Mouse (Mus musculus) MEL (cell line): ENCODE measurements around the gene Sh3gl3. TPM values are rescaled to one million over a fixed set of nuclear protein-coding genes. Genes with fewer than 3 reads are reported as not detected.

Experiments
- DNase-seq: peaks from one replicate; pipeline ENCODE4 v3.0.0; 2011; ENCODE audit warnings: low read depth, low spot score
- H3K27ac ChIP-seq: 2 replicates; pipeline ENCODE4 v1.5.1; 2012; ENCODE audit warnings: low read depth, mild to moderate bottlenecking, control low read depth, low read length, moderate library complexity; ENCODE audit not compliant: control insufficient read depth
- H3K27me3 ChIP-seq, 2 experiments: fragments of 150-350 bp in 1 of 2; sonication (generic) in 1 of 2; 2 replicates each; pipeline ENCODE4 v1.6.1; 2012; ENCODE audit warnings: low read length in 2 of 2, mild to moderate bottlenecking in 2 of 2, improper control_type of control experiment in 1 of 2, moderate library complexity in 1 of 2; ENCODE audit not compliant: insufficient read depth in 2 of 2, control insufficient read depth in 1 of 2
- H3K36me3 ChIP-seq, 2 experiments: 2 replicates each; pipeline ENCODE4 v1.6.1; 2012 to 2014; ENCODE audit warnings: low read length in 2 of 2, improper control_type of control experiment in 1 of 2, inconsistent platforms in 1 of 2, mild to moderate bottlenecking in 1 of 2; ENCODE audit not compliant: insufficient read depth in 2 of 2, control insufficient read depth in 1 of 2
- H3K4me1 ChIP-seq, 2 experiments: fragments of 150-350 bp in 1 of 2; sonication (generic) in 1 of 2; 2 replicates each; pipeline ENCODE4 v1.6.1; 2012; ENCODE audit warnings: low read length in 2 of 2, improper control_type of control experiment in 1 of 2, mild to moderate bottlenecking in 1 of 2; ENCODE audit not compliant: insufficient read depth in 2 of 2, control insufficient read depth in 1 of 2
- H3K4me3 ChIP-seq, 2 experiments: fragments of 150-350 bp in 1 of 2; sonication (generic) in 1 of 2; 2 replicates each; pipeline ENCODE4 v1.5.1; 2012; ENCODE audit warnings: low read depth in 2 of 2, low read length in 2 of 2, mild to moderate bottlenecking in 2 of 2, moderate library complexity in 2 of 2, control low read depth in 1 of 2, improper control_type of control experiment in 1 of 2; ENCODE audit not compliant: control insufficient read depth in 1 of 2, insufficient read depth in 1 of 2
- H3K79me2 ChIP-seq: 2 replicates; pipeline ENCODE4 v1.6.1; 2012; ENCODE audit warnings: mild to moderate bottlenecking, low read length, moderate library complexity; ENCODE audit not compliant: control insufficient read depth, poor library complexity, insufficient read depth
- H3K9ac ChIP-seq: 2 replicates; pipeline ENCODE4 v1.6.1; 2012; ENCODE audit warnings: low read depth, mild to moderate bottlenecking, control low read depth, low read length, moderate library complexity; ENCODE audit not compliant: control insufficient read depth, poor library complexity, severe bottlenecking
- H3K9me3 ChIP-seq: fragments of 150-350 bp; sonication (generic); replicated peaks from 2 replicates; pipeline ENCODE4 v1.6.1; 2012; ENCODE audit warnings: mild to moderate bottlenecking, low read length, improper control_type of control experiment, moderate library complexity; ENCODE audit not compliant: insufficient read depth
- CHD2 ChIP-seq: IDR thresholded peaks from 2 replicates; pipeline ENCODE4 v1.6.1; 2011; ENCODE audit warnings: low read length, improper control_type of control experiment
- CTCF ChIP-seq, 3 experiments: IDR thresholded peaks in 2 of 3; conservative IDR thresholded peaks in 1 of 3; 2 replicates each; pipeline ENCODE4 v1.5.1; 2011 to 2012; ENCODE audit warnings: low read length in 3 of 3, low read depth in 2 of 3, mild to moderate bottlenecking in 2 of 3, improper control_type of control experiment in 1 of 3, inconsistent platforms in 1 of 3, mixed read lengths in 1 of 3, moderate library complexity in 1 of 3; ENCODE audit not compliant: control insufficient read depth in 1 of 3, insufficient read depth in 1 of 3, poor library complexity in 1 of 3, severe bottlenecking in 1 of 3
- E2F4 ChIP-seq: IDR thresholded peaks from 2 replicates; pipeline ENCODE4 v1.6.1; 2011; ENCODE audit warnings: low read depth, low read length, improper control_type of control experiment, borderline replicate concordance
- ELF1 ChIP-seq: IDR thresholded peaks from 2 replicates; pipeline ENCODE4 v1.6.1; 2014; ENCODE audit warnings: low read depth, mild to moderate bottlenecking, inconsistent platforms, low read length, improper control_type of control experiment, moderate library complexity
- EP300 ChIP-seq, 2 experiments: IDR thresholded peaks; 2 replicates each; pipeline ENCODE4 v1.6.1; 2011; ENCODE audit warnings: improper control_type of control experiment in 2 of 2, low read length in 2 of 2, low read depth in 1 of 2, mild to moderate bottlenecking in 1 of 2
- HCFC1 ChIP-seq: IDR thresholded peaks from 2 replicates; pipeline ENCODE4 v1.6.1; 2012; ENCODE audit warnings: low read depth, mild to moderate bottlenecking, inconsistent platforms, low read length, improper control_type of control experiment, moderate library complexity
- MAFK ChIP-seq: IDR thresholded peaks from 2 replicates; pipeline ENCODE4 v1.6.1; 2011; ENCODE audit warnings: low read depth, mild to moderate bottlenecking, low read length, improper control_type of control experiment, borderline replicate concordance
- MXI1 ChIP-seq: IDR thresholded peaks from 2 replicates; pipeline ENCODE4 v1.6.1; 2011; ENCODE audit warnings: mild to moderate bottlenecking, low read depth, low read length, improper control_type of control experiment
- NRF1 ChIP-seq: IDR thresholded peaks from 2 replicates; pipeline ENCODE4 v1.6.1; 2014; ENCODE audit warnings: low read depth, mild to moderate bottlenecking, inconsistent platforms, low read length, improper control_type of control experiment, moderate library complexity; ENCODE audit not compliant: poor library complexity, insufficient read depth, severe bottlenecking
- POLR2AphosphoS2 ChIP-seq: IDR thresholded peaks from 2 replicates; pipeline ENCODE4 v1.6.1; 2011; ENCODE audit warnings: low read length, improper control_type of control experiment
- RAD21 ChIP-seq: IDR thresholded peaks from 2 replicates; pipeline ENCODE4 v1.6.1; 2011; ENCODE audit warnings: mild to moderate bottlenecking, low read depth, low read length, improper control_type of control experiment
- SMC3 ChIP-seq: IDR thresholded peaks from 2 replicates; pipeline ENCODE4 v1.6.1; 2011; ENCODE audit warnings: low read depth, low read length, improper control_type of control experiment
- TCF12 ChIP-seq: IDR thresholded peaks from 2 replicates; pipeline ENCODE4 v1.6.1; 2014; ENCODE audit warnings: low read depth, mild to moderate bottlenecking, inconsistent platforms, low read length, improper control_type of control experiment, moderate library complexity
- USF1 ChIP-seq: IDR thresholded peaks from 2 replicates; pipeline ENCODE4 v1.6.1; 2014; ENCODE audit warnings: low read depth, mild to moderate bottlenecking, inconsistent platforms, low read length, improper control_type of control experiment, moderate library complexity
- USF2 ChIP-seq, 2 experiments: IDR thresholded peaks; 2 replicates each; pipeline ENCODE4 v1.6.1; 2011 to 2012; ENCODE audit warnings: improper control_type of control experiment in 2 of 2, low read length in 2 of 2, borderline replicate concordance in 1 of 2, inconsistent platforms in 1 of 2, low read depth in 1 of 2, mild to moderate bottlenecking in 1 of 2; ENCODE audit not compliant: insufficient read depth in 1 of 2
- ZMIZ1 ChIP-seq: IDR thresholded peaks from 2 replicates; pipeline ENCODE4 v1.6.1; 2012; ENCODE audit warnings: low read depth, mild to moderate bottlenecking, inconsistent platforms, low read length, improper control_type of control experiment, moderate library complexity
- polyA plus RNA-seq, 2 experiments: library from polyadenylated mRNA; stranded (reverse) in 1 of 2; unstranded in 1 of 2; fragments of >175 nt in 1 of 2; fragments of >200 nt in 1 of 2; gene quantifications; 2 replicates each; pipeline versions ENCODE4 v1.2.1 to v1.2.4; 2012; ENCODE audit warnings: low replicate concordance in 2 of 2, low read depth in 1 of 2; ENCODE audit not compliant: insufficient read length in 2 of 2, insufficient read depth in 1 of 2, missing spikeins in 1 of 2
- total RNA-seq: library from RNA; depleted of rRNA; stranded (reverse); fragments of 300-350 nt; gene quantifications from 2 replicates; pipeline ENCODE4 v1.2.3, GENCODE M21; 2012

Sh3gl3 gene
- total and polyA plus RNA-seq, 3 experiments, result not detected

- Histone ChIP-seq H3K4me3 (no peak overlapping the region), H3K4me1 (no peaks in the 10 kb centered on the region), H3K27me3 (no peaks in the 10 kb centered on the region; a peak in 1 of 4 replicates), H3K36me3 (no peaks in the 10 kb centered on the region), H3K79me2 (no peaks in the 10 kb centered on the region), H3K9ac (no peak overlapping the region), H3K9me3 (no peaks in the 10 kb centered on the region), H3K27ac (no peak overlapping the region)
- no peak for TF ChIP-seq POLR2AphosphoS2
- DNase-seq, result no peak
These were observed 108.8 kb downstream of the Sh3gl3 start for GRCm38 (mm10) chr7:82282464-82282863.

GRCm38 (mm10) chr7:82287242-82287641 is 113.6 kb downstream of the Sh3gl3 start:
- Histone ChIP-seq H3K9me3 (no peaks in the 10 kb centered on the region), H3K79me2 (no peaks in the 10 kb centered on the region), H3K27me3 (no peaks in the 10 kb centered on the region; a peak in 1 of 4 replicates), H3K4me1 (no peaks in the 10 kb centered on the region), H3K36me3 (no peaks in the 10 kb centered on the region), H3K9ac (no peak overlapping the region), H3K4me3 (no peak overlapping the region)
- peak; percentile 7 for DNase-seq
- no peak for TF ChIP-seq CHD2
- TF ChIP-seq NRF1, result no peak
- no peak for TF ChIP-seq ELF1
- no peak for TF ChIP-seq EP300 (IDR thresholded peaks at IDR 0.05; ENCODE audit: low read depth in 1 of 2, low read length in 2 of 2)
- peak; percentile 14 to 30 (median 27); a peak in 2 of 6 replicates for TF ChIP-seq CTCF (IDR thresholded peaks at IDR 0.05 in 2 of 3, conservative IDR thresholded peaks at IDR 0.05 in 1 of 3; ENCODE audit: control insufficient read depth in 1 of 3, insufficient read depth in 1 of 3, low read depth in 2 of 3, low read length in 3 of 3, poor library complexity in 1 of 3, severe bottlenecking in 1 of 3)
- TF ChIP-seq, all 39 proteins: peak for 1
- H3K27ac ChIP-seq, result no peak overlapping the region

GRCm38 (mm10) chr7:82293441-82293840 is 119.8 kb downstream of the Sh3gl3 start:
- Histone ChIP-seq H3K4me3 (no peak overlapping the region), H3K9ac (no peak overlapping the region), H3K36me3 (no peaks in the 10 kb centered on the region), H3K27me3 (no peaks in the 10 kb centered on the region), H3K79me2 (no peaks in the 10 kb centered on the region), H3K4me1 (no peaks in the 10 kb centered on the region), H3K9me3 (no peaks in the 10 kb centered on the region), H3K27ac (no peak overlapping the region)
- TF ChIP-seq MAFK (no peak), HCFC1 (no peak), USF1 (no peak), SMC3 (no peak), USF2 (IDR thresholded peaks at IDR 0.05; ENCODE audit: borderline replicate concordance in 1 of 2, insufficient read depth in 1 of 2, low read depth in 1 of 2, low read length in 2 of 2) (no peak), ELF1 (no peak), NRF1 (no peak), TCF12 (no peak), E2F4 (no peak), POLR2AphosphoS2 (no peak), MXI1 (no peak), RAD21 (no peak), ZMIZ1 (no peak), EP300 (IDR thresholded peaks at IDR 0.05; ENCODE audit: low read depth in 1 of 2, low read length in 2 of 2) (no peak)
- DNase-seq, result no peak
